Mouse (Mus musculus) embryonic facial prominence, embryonic 13.5 days (tissue): ENCODE measurements around the gene Trpc1. TPM values are rescaled to one million over a fixed set of nuclear protein-coding genes. Genes with fewer than 3 reads are reported as not detected.

Experiments
- ATAC-seq: fragments of 200-750 bp; cut with Nextera tagmentation; 2 replicates; pipeline ENCODE4 v1.8.0; 2017; ENCODE audit warnings: low read depth; ENCODE audit not compliant: insufficient number of reproducible peaks, insufficient read depth, low FRiP score, low TSS enrichment
- H3K27ac ChIP-seq: fragments of 300-500 bp; sonication (generic); 2 replicates; pipeline ENCODE4 v1.5.1; 2015; ENCODE audit warnings: moderate library complexity, mild to moderate bottlenecking, inconsistent platforms
- H3K27me3 ChIP-seq: fragments of 300-500 bp; sonication (generic); 2 replicates; pipeline ENCODE4 v1.6.1; 2015; ENCODE audit warnings: mild to moderate bottlenecking, inconsistent platforms
- H3K36me3 ChIP-seq: fragments of 300-500 bp; sonication (generic); 2 replicates; pipeline ENCODE4 v1.6.1; 2015; ENCODE audit warnings: mild to moderate bottlenecking, inconsistent platforms
- H3K4me1 ChIP-seq: fragments of 300-500 bp; sonication (generic); 2 replicates; pipeline ENCODE4 v1.6.1; 2015; ENCODE audit warnings: inconsistent platforms
- H3K4me2 ChIP-seq: fragments of 300-500 bp; sonication (generic); 2 replicates; pipeline ENCODE4 v1.6.1; 2015; ENCODE audit warnings: moderate library complexity, mild to moderate bottlenecking, inconsistent platforms
- H3K4me3 ChIP-seq: fragments of 300-500 bp; sonication (generic); 2 replicates; pipeline ENCODE4 v1.5.1; 2015; ENCODE audit warnings: mild to moderate bottlenecking, inconsistent platforms
- H3K9ac ChIP-seq: fragments of 300-500 bp; sonication (generic); 2 replicates; pipeline ENCODE4 v1.6.1; 2015; ENCODE audit warnings: mild to moderate bottlenecking, inconsistent platforms
- H3K9me3 ChIP-seq: fragments of 300-500 bp; sonication (generic); 2 replicates; pipeline ENCODE4 v1.6.1; 2016; ENCODE audit warnings: inconsistent platforms
- WGBS: fragments of 180-500 bp; shearing (Covaris S2); methylation state at CpG from one replicate; pipeline ENCODE4 v1.1.7; 2015; ENCODE audit warnings: mixed read lengths; 5-methylcytosine and 5-hydroxymethylcytosine counted together
- polyA plus RNA-seq: library from polyadenylated mRNA; unstranded; fragments of >200 nt; fragmentation: Nextera tagmentation; extraction: Ambion mirVana; gene quantifications from 2 replicates; pipeline ENCODE4 v1.2.1, GENCODE M21; 2015

Trpc1 gene
- polyA plus RNA-seq, 1 experiment from 2014 or later = 2.0 TPM

DNA sequence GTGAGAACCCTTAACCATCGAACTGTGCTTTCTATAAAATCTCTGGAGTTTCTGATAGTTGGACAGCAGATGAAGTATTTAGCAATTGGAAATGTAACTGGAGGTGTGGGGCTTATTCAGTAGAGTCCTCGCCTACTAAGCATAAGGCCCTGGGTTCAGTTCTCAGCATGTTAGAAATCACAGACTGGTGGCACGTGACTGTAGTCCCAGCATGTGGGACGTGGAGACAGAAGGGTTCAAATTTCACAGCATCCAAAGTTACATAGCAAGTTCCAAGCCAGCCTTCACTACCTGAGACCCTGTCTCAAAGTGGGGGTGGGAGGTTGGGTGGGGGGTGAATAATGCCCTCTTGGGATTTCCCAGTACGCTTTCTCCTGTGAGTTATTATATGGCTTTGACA, 81.9 kb downstream of the Trpc1 start:
- WGBS = 54% methylated on average over 5 of the region's 5 CpGs
- Histone ChIP-seq H3K27ac (no peak overlapping the region), H3K9ac (no peak overlapping the region), H3K9me3 (no peaks in the 10 kb centered on the region), H3K4me1 (peaks cover 7% of the 10 kb centered on the region), H3K4me3 (no peak overlapping the region), H3K36me3 (no peaks in the 10 kb centered on the region), H3K4me2 (no peak overlapping the region), H3K27me3 (no peaks in the 10 kb centered on the region)
- ATAC-seq = no peak

- WGBS = 45% methylated on average over 9 of the region's 9 CpGs
- Histone ChIP-seq H3K9me3 (no peaks in the 10 kb centered on the region), H3K27ac (no peak overlapping the region), H3K4me3 (no peak overlapping the region), H3K36me3 (no peaks in the 10 kb centered on the region), H3K4me1 (peaks cover 7% of the 10 kb centered on the region), H3K9ac (no peak overlapping the region), H3K27me3 (no peaks in the 10 kb centered on the region), H3K4me2 (no peak overlapping the region)
- no peak for ATAC-seq
These were observed 82.3 kb downstream of the Trpc1 start for GRCm38 (mm10) chr9:95667836-95668235.

DNA sequence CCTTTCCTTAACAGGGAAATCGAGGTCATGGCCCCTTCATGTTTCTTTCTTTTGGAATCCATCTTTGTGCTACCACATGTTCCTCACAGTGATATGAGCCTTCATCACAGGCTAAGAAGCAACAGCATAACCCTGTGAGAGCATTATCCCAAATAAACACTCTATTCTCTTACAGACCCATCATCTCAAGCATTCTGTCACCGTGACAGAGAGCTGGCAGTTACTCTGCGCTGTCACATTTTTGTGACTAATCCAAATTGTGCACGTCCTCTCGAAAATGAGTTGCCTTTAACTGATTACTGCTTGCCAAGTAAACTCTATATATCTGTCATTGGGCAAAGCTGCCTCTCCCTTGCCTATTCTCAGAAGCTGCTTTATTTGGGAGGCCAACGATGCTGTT, 84.3 kb downstream of the Trpc1 start:
- Histone ChIP-seq H3K27ac (no peak overlapping the region), H3K9me3 (no peaks in the 10 kb centered on the region), H3K9ac (no peak overlapping the region), H3K36me3 (no peaks in the 10 kb centered on the region), H3K27me3 (no peaks in the 10 kb centered on the region), H3K4me1 (peaks cover 7% of the 10 kb centered on the region), H3K4me3 (no peak overlapping the region), H3K4me2 (no peak overlapping the region)
- no peak for ATAC-seq
- WGBS = 88% methylated on average over 6 of the region's 6 CpGs

- H3K4me2 ChIP-seq = no peak overlapping the region
- WGBS = 58% methylated on average over 10 of the region's 10 CpGs
- H3K9me3 ChIP-seq = no peaks in the 10 kb centered on the region
- H3K36me3 ChIP-seq = no peaks in the 10 kb centered on the region
- peaks cover 7% of the 10 kb centered on the region for H3K4me1 ChIP-seq
- H3K4me3 ChIP-seq = no peak overlapping the region
- ATAC-seq = no peak
- H3K27me3 ChIP-seq = no peaks in the 10 kb centered on the region
- no peak overlapping the region for H3K27ac ChIP-seq
- no peak overlapping the region for H3K9ac ChIP-seq
These were observed 85.7 kb downstream of the Trpc1 start for GRCm38 (mm10) chr9:95664290-95664989.

DNA sequence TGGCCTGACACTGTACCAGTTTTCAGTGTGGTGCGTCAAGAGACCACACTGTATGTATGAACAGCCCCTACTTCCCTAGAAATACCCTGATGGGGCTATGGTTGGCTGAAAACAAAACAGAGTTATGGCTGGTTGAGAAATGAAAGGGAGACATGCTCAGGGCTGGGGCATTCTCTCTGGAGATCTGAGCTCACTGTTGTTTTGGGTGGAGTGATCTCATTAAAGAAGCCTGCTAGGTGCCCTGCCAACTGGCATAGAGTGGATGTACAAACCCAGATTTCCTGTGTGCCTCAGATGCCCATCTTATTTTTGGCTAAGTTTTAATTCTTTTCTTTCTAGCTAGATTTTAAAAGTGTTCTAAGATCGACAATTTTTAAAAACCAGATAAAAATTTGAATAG, 92.2 kb downstream of the Trpc1 start:
- H3K4me3 ChIP-seq = no peak overlapping the region
- WGBS = 91% methylated on average over 2 of the region's 2 CpGs
- no peaks in the 10 kb centered on the region for H3K27me3 ChIP-seq
- no peaks in the 10 kb centered on the region for H3K4me1 ChIP-seq
- H3K9ac ChIP-seq = no peak overlapping the region
- no peak overlapping the region for H3K4me2 ChIP-seq
- no peaks in the 10 kb centered on the region for H3K9me3 ChIP-seq
- no peak overlapping the region for H3K27ac ChIP-seq
- no peak for ATAC-seq
- no peaks in the 10 kb centered on the region for H3K36me3 ChIP-seq

Other genes starting within 250 kb of the Trpc1 start
- gene U2surp, start 238.4 kb downstream of the Trpc1 start, polyA plus RNA-seq = 169 and 178 TPM in 2 replicates
- gene Paqr9, start 190.7 kb downstream of the Trpc1 start, polyA plus RNA-seq = 0.15 and 0.32 TPM in 2 replicates
- gene Pcolce2, start 112.8 kb downstream of the Trpc1 start, polyA plus RNA-seq = 8.2 and 10.0 TPM in 2 replicates
- 3.8 and 7.1 TPM in 2 replicates for gene Pls1, start 94.9 kb upstream of the Trpc1 start, polyA plus RNA-seq
- 22.4 and 24.1 TPM in 2 replicates for gene Atr, start 107.2 kb upstream of the Trpc1 start, polyA plus RNA-seq
- 24.7 and 25.2 TPM in 2 replicates for gene Xrn1, start 204.4 kb upstream of the Trpc1 start, polyA plus RNA-seq